ENCODE assay signal across 8 mouse cellular contexts in genomic region chr5:122280827-122281462, GRCm38 (mm10). TPM values are rescaled to one million over a fixed set of nuclear protein-coding genes. Genes with fewer than 3 reads are reported as not detected.
A peak's percentile ranks its signal among the peaks of the same experiment; 100 is the strongest.
DNase-seq lines count a peak whose midpoint lies in the region; ATAC-seq and TF ChIP-seq lines count a peak whose summit lies in the region.
"Had no signal": no experiment of that assay in that cellular context is flagged by ENCODE, and none has a peak within 500 bp of the region (broad histone marks: within the 10 kb centered on the region; RNA-seq: fewer than 3 reads in every experiment).

No protein-coding gene starts in this region.

- H3K36me3 ChIP-seq in CH12.LX (replicated peaks in 1 of 2; ENCODE audit: control insufficient read depth in 1 of 2, insufficient read depth in 1 of 2, low read length in 1 of 2): no peaks in the 10 kb centered on the region
- H3K36me3 ChIP-seq in hindbrain, postnatal 0 days (ENCODE audit: insufficient read depth, low read length): no peaks in the 10 kb centered on the region
- no peaks in the 10 kb centered on the region for H3K36me3 ChIP-seq in liver, embryonic 13.5 days
- H3K36me3 ChIP-seq in stomach, postnatal 0 days (ENCODE audit: control insufficient read depth, insufficient read depth, low read length): no peaks in the 10 kb centered on the region
- H3K36me3 ChIP-seq: neural tube, embryonic 12.5 days had no signal

- H3K27ac ChIP-seq in CH12.LX (ENCODE audit: insufficient read depth, low read depth): no peak overlapping the region
- no peak overlapping the region for H3K27ac ChIP-seq in hindbrain, postnatal 0 days
- no peak overlapping the region for H3K27ac ChIP-seq in liver, embryonic 13.5 days
- peak overlapping the region; percentile 78 for H3K27ac ChIP-seq in stomach, postnatal 0 days (replicated peaks)
- H3K27ac ChIP-seq: neural tube, embryonic 12.5 days had no signal

- H3K27me3 ChIP-seq in CH12.LX (replicated peaks): no peaks in the 10 kb centered on the region
- H3K27me3 ChIP-seq in hindbrain, postnatal 0 days (ENCODE audit: insufficient read depth, low read length): no peaks in the 10 kb centered on the region
- peaks cover 29% of the 10 kb centered on the region for H3K27me3 ChIP-seq in liver, embryonic 13.5 days
- H3K27me3 ChIP-seq in stomach, postnatal 0 days (ENCODE audit: control insufficient read depth, insufficient read depth, low read length): no peaks in the 10 kb centered on the region
- H3K27me3 ChIP-seq: neural tube, embryonic 12.5 days had no signal

- DNase-seq in CH12.LX (ENCODE audit: extremely low read depth) (no peak), R1 (ENCODE audit: low read depth, low spot score) (peak; percentile 24)
- DNase-seq in hindbrain, postnatal 0 days (ENCODE audit: low spot score): peak; percentile 42
- no peak for DNase-seq in liver, embryonic 13.5 days
- peak; percentile 47 for DNase-seq in stomach, postnatal 0 days (ENCODE audit: low spot score)
- no peak for DNase-seq in spleen, postnatal 14 days (ENCODE audit: low spot score in 2 of 2)

- peaks cover 0 to 14% of the 10 kb centered on the region in 2 experiments; a peak in 2 of 4 replicates for H3K4me1 ChIP-seq in CH12.LX (ENCODE audit: control insufficient read depth in 1 of 2, insufficient read depth in 2 of 2)
- H3K4me1 ChIP-seq in hindbrain, postnatal 0 days (ENCODE audit: insufficient read depth, low read length): peaks cover 8% of the 10 kb centered on the region
- H3K4me1 ChIP-seq in liver, embryonic 13.5 days (replicated peaks): peaks cover 41% of the 10 kb centered on the region
- 0 out of 2 replicates have a peak, but pooled peaks cover 4% of the 10 kb centered on the region for H3K4me1 ChIP-seq in stomach, postnatal 0 days (replicated peaks; ENCODE audit: control insufficient read depth, insufficient read depth)

- H3K4me2 ChIP-seq in CH12.LX (ENCODE audit: insufficient read depth, low read depth, poor library complexity, severe bottlenecking): no peak overlapping the region
- H3K4me2 ChIP-seq in hindbrain, postnatal 0 days (ENCODE audit: low read depth, low read length): peak overlapping the region; percentile 24; the same call in 1 of the 2 replicates
- peak overlapping the region; percentile 24 for H3K4me2 ChIP-seq in liver, embryonic 13.5 days
- peak overlapping the region; percentile 36 for H3K4me2 ChIP-seq in stomach, postnatal 0 days (replicated peaks; ENCODE audit: low read depth)
- H3K4me2 ChIP-seq: neural tube, embryonic 12.5 days had no signal

- TF ChIP-seq CTCF in CH12.LX (conservative IDR thresholded peaks at IDR 0.05 in 1 of 2, IDR thresholded peaks at IDR 0.05 in 1 of 2; ENCODE audit: low read depth in 2 of 2, low read length in 2 of 2): no peak
- no peak for TF ChIP-seq CTCF in hindbrain, postnatal 0 days (IDR thresholded peaks at IDR 0.05; ENCODE audit: low read depth)
- no peak for TF ChIP-seq CTCF in stomach, postnatal 0 days (IDR thresholded peaks at IDR 0.05; ENCODE audit: low read depth)

- WGBS in hindbrain, postnatal 0 days: 37% methylated on average over 19 of the region's 19 CpGs
- whole genome bisulfite sequencing in liver, embryonic 13.5 days (ENCODE audit: insufficient replicate concordance): 34% methylated on average over 19 of the region's 19 CpGs
- 16% methylated on average over 19 of the region's 19 CpGs for WGBS in stomach, postnatal 0 days

- no peaks in the 10 kb centered on the region for H3K9me3 ChIP-seq in CH12.LX (replicated peaks; ENCODE audit: low read length)
- no peaks in the 10 kb centered on the region for H3K9me3 ChIP-seq in hindbrain, postnatal 0 days (ENCODE audit: low read length)
- no peaks in the 10 kb centered on the region for H3K9me3 ChIP-seq in liver, embryonic 13.5 days (replicated peaks)
- no peaks in the 10 kb centered on the region for H3K9me3 ChIP-seq in stomach, postnatal 0 days (ENCODE audit: control insufficient read depth, low read length)
- H3K9me3 ChIP-seq: neural tube, embryonic 12.5 days had no signal

- no peak for TF ChIP-seq POLR2A in CH12.LX (IDR thresholded peaks at IDR 0.05; ENCODE audit: low read depth, low read length)

- TF ChIP-seq EP300 in CH12.LX (IDR thresholded peaks at IDR 0.05; ENCODE audit: low read length): no peak
- TF ChIP-seq EP300 in stomach, postnatal 0 days (optimal IDR thresholded peaks at IDR 0.05): no peak

- ATAC-seq in hindbrain, postnatal 0 days: no peak
- no peak for ATAC-seq in liver, embryonic 13.5 days (ENCODE audit: low read depth)
- ATAC-seq in stomach, postnatal 0 days (ENCODE audit: low FRiP score, low TSS enrichment): no peak
- ATAC-seq in megakaryocyte-erythroid progenitor cell, adult 5-6 weeks (replicated peaks; ENCODE audit: low FRiP score, low TSS enrichment, poor library complexity, severe bottlenecking): no peak

- in situ Hi-C loops in CH12.LX (cut with MboI; ENCODE audit: low pct_ligation_motif_present, low pct_unique_long_range_greater_than_20kb, low sequenced_read_pairs): no loop called here

- peaks cover 17% of the 10 kb centered on the region for H3K79me2 ChIP-seq in CH12.LX (replicated peaks; ENCODE audit: control insufficient read depth, extremely low read depth, insufficient read depth, poor library complexity, severe bottlenecking)

- no peak overlapping the region for H3K9ac ChIP-seq in CH12.LX (ENCODE audit: insufficient read depth, low read depth)
- H3K9ac ChIP-seq in hindbrain, postnatal 0 days (replicated peaks; ENCODE audit: low read length): no peak overlapping the region
- H3K9ac ChIP-seq in liver, embryonic 13.5 days: no peak overlapping the region
- H3K9ac ChIP-seq in stomach, postnatal 0 days (ENCODE audit: low read length): 0 out of 2 replicates have a peak overlapping the region, but pooled peaks have one; percentile 35
- H3K9ac ChIP-seq: neural tube, embryonic 12.5 days had no signal

- dilution Hi-C loops in CH12.LX (cut with MboI; ENCODE audit: extremely low pct_ligation_motif_present, extremely low pct_unique_long_range_greater_than_20kb, low sequenced_read_pairs): no loop called here

- no peak for TF ChIP-seq RAD21 in CH12.LX (IDR thresholded peaks at IDR 0.05; ENCODE audit: low read depth, low read length)

- no peak overlapping the region for H3K4me3 ChIP-seq in CH12.LX (replicated peaks in 1 of 3; ENCODE audit: low read depth in 2 of 3, low read length in 2 of 3, poor library complexity in 1 of 3)
- H3K4me3 ChIP-seq in hindbrain, postnatal 0 days (ENCODE audit: low read length): no peak overlapping the region
- no peak overlapping the region for H3K4me3 ChIP-seq in liver, embryonic 13.5 days (replicated peaks)
- H3K4me3 ChIP-seq in stomach, postnatal 0 days (ENCODE audit: low read depth, low read length): no peak overlapping the region
- H3K4me3 ChIP-seq: neural tube, embryonic 12.5 days had no signal

TF ChIP-seq in CH12.LX, 34 proteins besides CTCF, POLR2A, EP300 and RAD21:
- TF ChIP-seq ZC3H11A (IDR thresholded peaks at IDR 0.05; ENCODE audit: low read depth, low read length) (no peak), USF1 (IDR thresholded peaks at IDR 0.05; ENCODE audit: low read depth, low read length) (0 out of 2 replicates have a peak, but pooled peaks have one; percentile 12), BHLHE40 (IDR thresholded peaks at IDR 0.05; ENCODE audit: low read depth, low read length) (0 out of 2 replicates have a peak, but pooled peaks have one; percentile 38)
TF ChIP-seq in CH12.LX: peak in this region for 2.

RNA-seq across cellular contexts. Expression of gene Pptc7, which starts 3.2 kb away (rescaled TPM):
- total RNA-seq in CH12.LX (2012; rRNA removed): 17.1 and 19.9 TPM in 2 replicates
- 25.6 and 25.9 TPM in 2 replicates for total RNA-seq in CH12.LX (2014; rRNA removed)
- polyA plus RNA-seq in CH12.LX (2012; ENCODE audit: insufficient read length, low read depth): 22.2 and 23.6 TPM in 2 replicates
- total RNA-seq in hindbrain, postnatal 0 days (2014; rRNA removed): 15.8 and 18.7 TPM in 2 replicates
- polyA plus RNA-seq in hindbrain, postnatal 0 days (2015; fragmentation: Nextera tagmentation; extraction: Ambion mirVana): 6.9 and 7.2 TPM in 2 replicates
- polyA plus RNA-seq in liver, embryonic 13.5 days (2015; fragmentation: Nextera tagmentation; extraction: Ambion mirVana): 3.4 and 3.5 TPM in 2 replicates
- 7.8 and 8.2 TPM in 2 replicates for polyA plus RNA-seq in stomach, postnatal 0 days (2015; fragmentation: Nextera tagmentation; extraction: Ambion mirVana)
- total RNA-seq in megakaryocyte-erythroid progenitor cell, adult 5-6 weeks (2014; fragmentation: Nextera tagmentation): 14.4 and 15.5 TPM in 2 replicates
- total RNA-seq in megakaryocyte-erythroid progenitor cell, adult 5-6 weeks (2017): 10.4 and 11.3 TPM in 2 replicates

RNA-seq across cellular contexts. Expression of gene Tctn1, which starts 16.7 kb away (rescaled TPM):
- 7.6 and 8.8 TPM in 2 replicates for total RNA-seq in CH12.LX (2012; rRNA removed)
- total RNA-seq in CH12.LX (2014; rRNA removed): 2.6 and 2.9 TPM in 2 replicates
- polyA plus RNA-seq in CH12.LX (2012; ENCODE audit: insufficient read length, low read depth): 3.7 and 4.4 TPM in 2 replicates
- 30.3 and 30.6 TPM in 2 replicates for total RNA-seq in hindbrain, postnatal 0 days (2014; rRNA removed)
- polyA plus RNA-seq in hindbrain, postnatal 0 days (2015; fragmentation: Nextera tagmentation; extraction: Ambion mirVana): 6.5 TPM in 2 replicates
- 0.68 and 1.1 TPM in 2 replicates for polyA plus RNA-seq in liver, embryonic 13.5 days (2015; fragmentation: Nextera tagmentation; extraction: Ambion mirVana)
- 2.3 TPM in 2 replicates for polyA plus RNA-seq in stomach, postnatal 0 days (2015; fragmentation: Nextera tagmentation; extraction: Ambion mirVana)
- total RNA-seq in megakaryocyte-erythroid progenitor cell, adult 5-6 weeks (2014; fragmentation: Nextera tagmentation): 7.6 and 10.4 TPM in 2 replicates
- total RNA-seq in megakaryocyte-erythroid progenitor cell, adult 5-6 weeks (2017): 2.5 and 4.2 TPM in 2 replicates

Comparison
In these comparisons a context has a peak if more than half of its experiments do, and no peak if none do; other contexts are left out.
1. DNase-seq: peak in R1 (single experiment), hindbrain, postnatal 0 days (single experiment) and stomach, postnatal 0 days (single experiment); none in CH12.LX (single experiment), liver, embryonic 13.5 days (single experiment) and spleen, postnatal 14 days (0 of 2).